ENCODE assay signal across 15 mouse cellular contexts in genomic region chr1:134290300-134290699, GRCm38 (mm10). TPM values are rescaled to one million over a fixed set of nuclear protein-coding genes. Genes with fewer than 3 reads are reported as not detected.
A peak's percentile ranks its signal among the peaks of the same experiment; 100 is the strongest.
DNase-seq lines count a peak whose midpoint lies in the region; ATAC-seq lines count a peak whose summit lies in the region.
"Had no signal": no experiment of that assay in that cellular context is flagged by ENCODE, and none has a peak within 500 bp of the region (broad histone marks: within the 10 kb centered on the region; RNA-seq: fewer than 3 reads in every experiment).

No protein-coding gene starts in this region.

- no peaks in the 10 kb centered on the region for H3K27me3 ChIP-seq in midbrain, embryonic 10.5 days (ENCODE audit: low read depth, poor library complexity, severe bottlenecking)
- H3K27me3 ChIP-seq in midbrain, embryonic 11.5 days (ENCODE audit: control insufficient read depth, insufficient read depth, low read length), result no peaks in the 10 kb centered on the region; the same call in 1 of the 2 replicates
- H3K27me3 ChIP-seq: liver, embryonic 13.5 days; Patski had no signal

- WGBS in midbrain, embryonic 10.5 days, result 88% methylated on average over 13 of the region's 13 CpGs
- 89% methylated on average over 12 of the region's 13 CpGs for WGBS in midbrain, embryonic 11.5 days

- no peak overlapping the region for H3K4me3 ChIP-seq in midbrain, embryonic 10.5 days
- no peak overlapping the region for H3K4me3 ChIP-seq in midbrain, embryonic 11.5 days (ENCODE audit: low read depth, low read length)
- H3K4me3 ChIP-seq: liver, embryonic 13.5 days had no signal

- no peaks in the 10 kb centered on the region for H3K36me3 ChIP-seq in midbrain, embryonic 10.5 days
- H3K36me3 ChIP-seq in midbrain, embryonic 11.5 days (ENCODE audit: control insufficient read depth, insufficient read depth, low read length), result no peaks in the 10 kb centered on the region
- H3K36me3 ChIP-seq: liver, embryonic 13.5 days had no signal

- ATAC-seq in midbrain, embryonic 11.5 days (ENCODE audit: low FRiP score), result no peak
- ATAC-seq: forebrain, embryonic 16.5 days; lung, postnatal 0 days; Patski had no signal

- H3K9me3 ChIP-seq in midbrain, embryonic 10.5 days (replicated peaks), result no peaks in the 10 kb centered on the region
- no peaks in the 10 kb centered on the region for H3K9me3 ChIP-seq in midbrain, embryonic 11.5 days (ENCODE audit: control insufficient read depth, low read length)
- H3K9me3 ChIP-seq: liver, embryonic 13.5 days had no signal

- no peak overlapping the region for H3K9ac ChIP-seq in midbrain, embryonic 11.5 days (ENCODE audit: low read length)
- H3K9ac ChIP-seq: liver, embryonic 13.5 days had no signal

- DNase-seq in gastrocnemius, adult 8-10 months (ENCODE audit: low spot score in 2 of 2), result peak; percentile 31 to 55
- no peak for DNase-seq in gastrocnemius, postnatal 4 days (ENCODE audit: low spot score in 2 of 2)
- DNase-seq in midbrain, embryonic 10.5 days (ENCODE audit: low spot score), result no peak
- DNase-seq in midbrain, embryonic 11.5 days (ENCODE audit: low spot score, missing footprints), result no peak
- DNase-seq in gastrocnemius, postnatal 25 days, result peak; percentile 52
- peak; percentile 47 for DNase-seq in skeletal muscle tissue, adult 2 months (ENCODE audit: low read depth, low spot score)
- DNase-seq in left cerebral cortex, adult 9 months (ENCODE audit: low spot score in 2 of 2), result no peak
- no peak for DNase-seq in adrenal gland, adult 2 months
- DNase-seq: liver, embryonic 13.5 days; thymus, postnatal 25 days had no signal

- no peak overlapping the region for H3K4me2 ChIP-seq in midbrain, embryonic 11.5 days
- H3K4me2 ChIP-seq: liver, embryonic 13.5 days had no signal

- peaks cover 39% of the 10 kb centered on the region for H3K4me1 ChIP-seq in midbrain, embryonic 10.5 days
- H3K4me1 ChIP-seq in midbrain, embryonic 11.5 days (ENCODE audit: control insufficient read depth, insufficient read depth, low read length), result no peaks in the 10 kb centered on the region

- H3K27ac ChIP-seq in midbrain, embryonic 10.5 days (replicated peaks), result 0 out of 2 replicates have a peak overlapping the region, but pooled peaks have one; percentile 57
- no peak overlapping the region for H3K27ac ChIP-seq in midbrain, embryonic 11.5 days (ENCODE audit: low read depth, low read length)
- H3K27ac ChIP-seq: liver, embryonic 13.5 days; stomach, postnatal 0 days had no signal

RNA-seq across cellular contexts. Expression of gene Myog, which starts 0.5 kb away (rescaled TPM):
- 10 to 100 TPM in 3 of 4 experiments, 1 to 10 TPM in 1; 7.6 to 16.5 (median 15.4) TPM for total RNA-seq in gastrocnemius, adult 8-10 months (2022)
- 100 to 1,000 TPM; 212 to 220 TPM for total RNA-seq in gastrocnemius, postnatal 4 days (2021)
- 0.07 TPM in 1 of 2 replicates, not detected in the other for polyA plus RNA-seq in midbrain, embryonic 10.5 days (2016; fragmentation: Nextera tagmentation; extraction: Ambion mirVana)
- not detected in 2 replicates for polyA plus RNA-seq in midbrain, embryonic 11.5 days (2014; fragmentation: Nextera tagmentation; extraction: Ambion mirVana)
- 10 to 100 TPM; 16.2 to 26.0 TPM for total RNA-seq in gastrocnemius, postnatal 25 days (2021)
- total RNA-seq in adrenal gland, adult 2 months (2021), result not detected
- not detected in 2 replicates for polyA plus RNA-seq in adrenal gland, adult 2 months (2012; rRNA removed)
- total RNA-seq: megakaryocyte-erythroid progenitor cell, adult 5-6 weeks had no signal
- polyA plus RNA-seq: forebrain, embryonic 16.5 days; lung, postnatal 0 days; Patski had no signal

RNA-seq across cellular contexts. Expression of gene Ppfia4, which starts 42.4 kb away (rescaled TPM):
- under 1 TPM; 0.21 to 0.65 (median 0.55) TPM for total RNA-seq in gastrocnemius, adult 8-10 months (2022)
- 10 to 100 TPM; 25.5 to 26.2 TPM for total RNA-seq in gastrocnemius, postnatal 4 days (2021)
- 2.0 and 3.5 TPM in 2 replicates for polyA plus RNA-seq in midbrain, embryonic 10.5 days (2016; fragmentation: Nextera tagmentation; extraction: Ambion mirVana)
- 1.9 and 2.6 TPM in 2 replicates for polyA plus RNA-seq in midbrain, embryonic 11.5 days (2014; fragmentation: Nextera tagmentation; extraction: Ambion mirVana)
- total RNA-seq in gastrocnemius, postnatal 25 days (2021), result 1 to 10 TPM in 1 of 2 experiments, under 1 TPM in 1; 0.97 to 1.0 TPM
- 1 to 10 TPM in 1 of 2 experiments, under 1 TPM in 1; 0.86 to 1.5 TPM for total RNA-seq in adrenal gland, adult 2 months (2021)
- 6.8 and 8.0 TPM in 2 replicates for polyA plus RNA-seq in adrenal gland, adult 2 months (2012; rRNA removed)

RNA-seq across cellular contexts. Expression of gene Adora1, which starts 55.1 kb away (rescaled TPM):
- total RNA-seq in gastrocnemius, adult 8-10 months (2022), result under 1 TPM; 0.19 to 0.97 (median 0.69) TPM
- under 1 TPM; 0.61 to 0.78 TPM for total RNA-seq in gastrocnemius, postnatal 4 days (2021)
- polyA plus RNA-seq in midbrain, embryonic 10.5 days (2016; fragmentation: Nextera tagmentation; extraction: Ambion mirVana), result 0.14 and 0.17 TPM in 2 replicates
- polyA plus RNA-seq in midbrain, embryonic 11.5 days (2014; fragmentation: Nextera tagmentation; extraction: Ambion mirVana), result 0.07 and 0.08 TPM in 2 replicates
- 1 to 10 TPM in 1 of 2 experiments, under 1 TPM in 1; 0.49 to 2.7 TPM for total RNA-seq in gastrocnemius, postnatal 25 days (2021)
- total RNA-seq in adrenal gland, adult 2 months (2021), result 100 to 1,000 TPM; 110 to 198 TPM
- 180 and 209 TPM in 2 replicates for polyA plus RNA-seq in adrenal gland, adult 2 months (2012; rRNA removed)
- total RNA-seq: megakaryocyte-erythroid progenitor cell, adult 5-6 weeks had no signal

Comparison
In these comparisons a context has a peak if more than half of its experiments do, and no peak if none do; other contexts are left out.
1. DNase-seq: peak in gastrocnemius, adult 8-10 months (2 of 2), gastrocnemius, postnatal 25 days (single experiment) and skeletal muscle tissue, adult 2 months (single experiment); none in gastrocnemius, postnatal 4 days (0 of 2), midbrain, embryonic 10.5 days (single experiment), midbrain, embryonic 11.5 days (single experiment), left cerebral cortex, adult 9 months (0 of 2) and adrenal gland, adult 2 months (single experiment).
2. RNA of gene Ppfia4, which starts 42.4 kb away (total RNA-seq): 25.5 to 26.2 TPM in gastrocnemius, postnatal 4 days; 0.86 to 1.5 TPM in adrenal gland, adult 2 months, 0.97 to 1.0 TPM in gastrocnemius, postnatal 25 days and 0.21 to 0.65 TPM in gastrocnemius, adult 8-10 months; every median in the first group is over 10 times any median in the second.
3. RNA of gene Myog, which starts 0.5 kb away (total RNA-seq): 212 to 220 TPM in gastrocnemius, postnatal 4 days, 16.2 to 26.0 TPM in gastrocnemius, postnatal 25 days and 7.6 to 16.5 TPM in gastrocnemius, adult 8-10 months; not detected in adrenal gland, adult 2 months; every median in the first group is over 4 times any median in the second.
4. RNA of gene Adora1, which starts 55.1 kb away (total RNA-seq): 110 to 198 TPM in adrenal gland, adult 2 months; 0.49 to 2.7 TPM in gastrocnemius, postnatal 25 days, 0.19 to 0.97 TPM in gastrocnemius, adult 8-10 months and 0.61 to 0.78 TPM in gastrocnemius, postnatal 4 days; every median in the first group is over 10 times any median in the second.